Mouse (Mus musculus): ENCODE measurements around the gene Megf9.
A peak's percentile ranks its signal among the peaks of the same experiment; 100 is the strongest.

Gene Megf9

DNA sequence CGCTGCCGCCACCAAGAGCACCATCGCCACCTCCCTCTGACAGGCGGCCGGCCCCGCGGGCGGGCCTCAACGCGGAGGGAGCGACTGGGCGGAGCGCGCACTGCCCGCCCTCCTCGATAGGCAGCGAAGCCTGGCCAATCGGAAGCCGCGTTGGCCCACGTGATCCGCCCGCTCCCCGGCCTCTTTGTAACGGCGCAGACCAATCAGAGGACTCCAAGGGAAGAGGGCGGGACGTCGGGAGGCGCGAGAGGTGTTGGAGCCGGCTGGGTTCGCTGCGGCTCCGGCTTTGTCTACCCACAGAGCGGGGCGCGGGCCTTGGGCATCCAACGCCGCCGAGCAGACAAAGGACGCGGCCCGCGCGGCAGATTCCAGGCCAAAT, at the start of gene Megf9:
Gene Megf9 (minus strand): TSS at position 105 of the 379 bp plus-strand sequence.
- DNase-seq, result peak; percentile 98

DNA sequence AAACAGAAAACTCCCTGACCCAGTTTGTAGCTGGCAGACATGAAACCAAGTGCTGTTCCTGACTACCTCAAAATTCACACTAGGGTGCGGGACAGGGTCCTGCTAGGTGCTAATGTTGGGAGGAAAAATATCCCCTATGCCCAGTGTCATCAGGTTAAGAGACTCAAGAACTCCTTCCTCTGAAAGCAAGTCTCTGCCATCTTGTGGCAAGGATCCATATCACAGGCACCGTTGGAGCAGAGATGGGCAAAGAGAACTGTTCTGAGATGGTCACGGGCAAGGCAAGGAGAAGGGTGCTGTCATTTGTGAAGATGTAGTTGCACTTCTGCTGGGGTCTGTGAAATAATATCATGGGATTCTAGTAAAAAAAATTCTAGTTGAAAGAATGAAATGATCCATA, 44.9 kb upstream of the Megf9 start:
- DNase-seq, result peak; percentile 5

DNA sequence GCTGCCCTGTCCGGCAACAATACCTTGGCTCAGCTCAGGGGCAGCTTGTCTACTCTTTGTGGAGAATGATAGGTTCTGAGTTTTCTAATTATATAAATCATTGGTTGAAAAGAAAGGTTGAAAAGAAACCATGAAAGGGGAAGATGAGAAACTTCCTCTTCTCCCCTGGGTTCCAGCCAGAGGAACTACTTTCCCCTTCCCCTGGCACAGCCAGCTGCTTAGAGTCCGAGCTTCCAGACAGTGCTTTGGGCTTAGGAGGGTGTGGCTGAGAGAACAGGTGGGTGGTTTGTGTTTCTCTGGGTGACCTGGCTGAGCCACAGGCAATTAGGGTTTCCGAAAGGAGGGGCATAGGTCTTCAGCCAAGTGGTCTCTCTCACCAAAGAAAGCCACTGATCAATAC, 43.5 kb upstream of the Megf9 start:
- no peak for DNase-seq

DNA sequence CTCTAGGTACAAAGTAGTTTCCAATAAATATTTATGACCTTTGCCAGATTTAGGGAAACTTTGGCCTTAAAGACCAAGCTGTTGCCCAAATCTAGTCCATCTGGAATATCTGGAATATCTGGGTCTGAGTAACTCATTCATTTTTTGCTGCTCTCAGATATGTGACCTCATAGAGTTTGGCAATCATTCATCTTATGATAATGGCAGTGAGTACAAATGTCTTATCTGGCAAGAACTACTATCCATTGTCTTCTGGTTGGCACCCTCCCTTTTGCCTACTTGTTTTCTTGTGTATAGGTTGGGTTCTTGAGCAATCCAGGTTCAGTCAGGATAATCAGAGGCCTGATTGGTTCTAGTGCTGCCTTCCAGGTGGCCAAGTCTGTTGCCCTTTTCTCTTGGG, 41.3 kb upstream of the Megf9 start:
- DNase-seq, result no peak

DNA sequence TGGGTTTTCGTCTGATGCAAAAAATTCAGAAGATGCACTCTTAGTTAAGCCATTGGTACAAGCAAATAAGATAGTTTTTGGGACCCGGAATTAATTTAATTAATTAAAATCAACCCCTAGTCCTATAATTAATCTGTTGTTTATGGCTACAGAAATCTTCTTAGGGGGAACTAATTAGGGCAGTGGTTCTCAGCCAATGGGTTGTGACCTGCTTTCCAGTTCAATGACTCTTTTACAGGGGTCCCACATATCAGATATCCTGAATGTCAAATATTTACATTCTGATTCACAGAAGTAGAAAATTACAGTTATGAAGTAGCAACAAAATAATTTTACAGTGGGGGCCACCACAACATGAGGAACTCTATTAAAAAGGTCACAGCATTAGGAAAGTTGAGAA, 39.1 kb upstream of the Megf9 start:
- DNase-seq, result no peak

DNA sequence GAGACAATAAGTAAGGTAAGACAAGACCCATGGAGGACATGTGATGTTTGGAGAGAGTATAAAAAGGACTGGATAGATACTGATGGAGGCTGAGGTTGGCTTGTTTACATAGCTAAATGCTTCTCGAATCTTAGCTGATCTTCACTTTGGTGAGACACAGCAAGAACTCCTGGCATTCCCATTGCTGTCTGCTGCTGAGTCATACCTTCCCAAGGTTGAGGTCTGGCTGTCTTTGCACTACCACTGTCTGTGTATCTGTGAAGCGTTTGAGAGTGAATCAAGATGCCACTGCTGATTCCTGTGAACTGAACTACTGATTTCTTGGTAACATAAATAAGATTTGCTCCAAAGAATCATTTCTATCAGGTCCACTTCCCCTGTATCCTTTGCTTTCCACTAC, 19.1 kb upstream of the Megf9 start:
- no peak for DNase-seq

DNA sequence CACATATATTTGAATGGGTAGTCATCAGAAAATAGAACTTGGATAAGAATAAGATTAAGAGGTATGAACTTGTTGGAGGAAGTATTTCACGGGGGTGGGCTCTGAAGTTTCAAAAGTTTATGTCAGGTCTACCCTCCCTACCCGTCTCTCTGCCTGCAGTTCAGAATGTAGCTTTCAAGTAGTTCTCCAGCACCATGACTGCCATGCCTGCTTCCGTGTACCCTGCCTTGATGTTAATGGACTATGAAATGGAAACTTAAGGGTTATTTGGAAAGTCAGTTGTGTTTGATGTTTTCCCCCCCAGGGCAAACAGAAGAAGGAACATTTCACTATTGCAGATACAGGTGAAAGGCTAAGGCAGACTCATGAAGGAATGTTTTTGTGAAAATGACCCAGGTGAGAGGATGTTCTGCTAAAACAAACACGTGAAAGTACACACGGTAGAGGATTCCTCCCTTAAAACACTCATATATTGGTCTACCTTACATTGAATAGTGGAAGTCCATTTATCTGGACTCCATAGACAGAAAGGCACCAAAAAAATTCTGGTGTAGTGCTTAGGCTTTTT, 18.5 kb upstream of the Megf9 start:
- DNase-seq, result no peak

DNA sequence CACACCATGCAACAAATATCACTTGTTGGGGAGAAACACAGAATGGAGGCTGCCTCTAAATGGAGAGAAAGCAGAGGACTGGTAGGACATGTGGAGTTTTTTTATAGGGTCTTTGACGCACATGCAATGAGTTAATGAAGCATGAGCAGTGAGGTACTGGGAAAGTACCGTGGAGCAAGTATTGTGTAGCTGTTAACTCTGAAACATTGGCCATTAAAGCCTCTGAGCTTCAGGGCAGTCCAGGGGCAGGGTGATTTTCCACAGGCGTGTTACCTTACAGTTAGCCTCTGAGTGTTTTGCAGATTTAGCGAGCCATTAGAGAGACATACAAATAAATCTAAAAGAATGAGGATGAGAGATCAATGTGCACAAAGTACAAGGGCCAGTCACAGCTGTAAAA, 17.3 kb upstream of the Megf9 start:
- DNase-seq, result no peak

DNA sequence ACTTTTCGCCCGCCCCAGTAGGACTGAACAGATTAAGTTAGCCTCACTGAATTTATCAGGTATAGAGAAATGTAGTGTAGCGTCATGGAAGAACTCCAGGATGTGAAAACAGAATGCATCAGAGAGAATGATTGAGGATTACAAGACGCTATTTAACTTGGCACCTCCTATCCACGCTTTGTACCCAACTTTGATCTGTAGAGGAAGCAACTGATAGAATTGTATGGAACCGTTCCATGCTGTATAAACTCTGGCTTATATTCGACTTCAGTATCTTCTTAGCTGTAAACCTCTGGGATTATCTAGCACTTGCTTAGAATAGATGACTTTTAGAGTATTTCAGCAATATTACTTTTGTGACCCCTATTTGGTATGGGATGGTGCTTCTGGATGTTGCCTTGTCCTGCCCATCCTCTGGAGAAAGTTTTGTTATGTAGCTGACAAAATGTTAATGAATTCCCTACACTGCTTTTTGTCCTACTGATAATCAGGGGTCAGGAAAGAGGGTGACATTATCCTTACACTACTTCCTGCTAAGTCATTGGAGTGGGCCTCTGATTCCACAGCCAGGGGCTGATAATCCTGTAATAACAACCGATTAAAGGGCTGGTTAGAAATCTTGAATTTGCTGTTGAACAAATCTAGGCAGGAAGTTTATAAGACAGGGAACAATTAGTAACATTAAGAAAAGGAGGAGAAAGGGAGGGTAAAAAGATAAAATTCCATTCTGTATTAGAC, 12.8 kb upstream of the Megf9 start:
- DNase-seq, result no peak

DNA sequence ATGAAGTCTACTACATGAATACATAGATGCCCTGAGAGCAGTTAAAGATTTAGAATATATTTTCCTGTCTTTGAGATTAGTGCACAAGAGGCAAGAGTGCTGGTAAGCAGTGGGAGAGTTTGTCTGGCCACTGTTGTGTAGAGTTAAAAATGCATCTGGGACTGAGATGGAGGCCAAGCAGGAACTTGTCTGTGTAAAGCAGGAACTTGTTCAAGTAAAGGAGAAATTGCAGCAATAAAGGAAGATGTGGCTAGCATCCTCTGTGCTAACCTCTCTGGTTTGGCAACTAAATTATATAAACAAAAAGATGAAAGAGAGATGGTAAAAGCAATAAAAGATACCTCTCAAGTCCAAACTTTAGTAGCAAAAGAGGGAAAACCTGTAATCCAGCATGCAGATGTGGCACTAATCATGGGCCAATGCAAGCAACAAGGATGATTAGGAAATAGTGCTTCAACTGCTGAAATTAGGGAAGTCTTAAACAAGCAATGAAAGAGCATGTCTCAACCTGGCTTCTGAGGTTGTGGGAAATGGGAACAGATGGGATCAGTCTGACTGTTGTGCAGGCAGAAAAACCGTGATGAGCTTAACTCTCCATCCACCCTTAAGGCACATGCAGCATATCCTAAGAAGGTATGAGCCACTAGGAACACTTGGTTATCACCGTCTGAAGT, 11.2 kb upstream of the Megf9 start:
- DNase-seq, result no peak

DNA sequence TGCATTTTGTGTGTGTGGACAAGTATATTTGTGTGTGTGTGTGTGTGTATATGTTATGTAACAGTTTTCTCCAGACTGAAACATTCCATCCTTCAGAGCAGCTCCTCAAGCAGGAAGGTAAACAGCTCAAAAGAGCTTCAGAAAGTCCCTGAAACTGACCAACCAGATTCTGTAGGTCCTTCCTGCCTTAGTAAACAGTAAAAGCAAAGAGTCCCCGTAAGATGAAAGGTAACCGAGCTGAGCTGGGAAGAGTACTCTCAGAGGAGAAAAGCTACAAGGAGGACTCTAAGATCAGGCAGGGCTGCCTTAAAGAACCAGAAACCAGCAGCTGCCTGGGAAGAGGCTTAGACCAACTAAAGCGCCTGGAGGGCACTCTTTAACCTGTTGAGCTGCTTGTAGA, 9.6 kb upstream of the Megf9 start:
- DNase-seq, result no peak

DNA sequence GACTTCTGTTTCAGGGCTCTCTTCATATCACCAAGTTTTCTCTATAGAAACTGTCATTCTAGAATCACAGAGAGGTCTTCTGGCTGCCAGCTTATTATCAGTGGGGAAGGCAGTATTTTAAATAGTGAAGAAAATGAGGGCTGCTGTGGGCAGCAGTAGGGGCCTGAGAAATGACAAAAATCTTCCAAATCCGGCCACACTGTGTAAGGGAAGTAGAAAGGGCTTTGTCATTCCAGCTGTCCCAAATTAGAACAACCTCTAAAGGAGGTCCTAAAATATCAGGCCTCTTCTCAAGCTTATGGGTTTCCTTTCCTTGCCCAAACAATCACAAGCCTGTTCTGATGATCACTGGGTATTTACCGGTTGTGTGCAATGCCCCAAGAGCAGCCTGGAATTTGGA, 7.6 kb upstream of the Megf9 start:
- no peak for DNase-seq

DNA sequence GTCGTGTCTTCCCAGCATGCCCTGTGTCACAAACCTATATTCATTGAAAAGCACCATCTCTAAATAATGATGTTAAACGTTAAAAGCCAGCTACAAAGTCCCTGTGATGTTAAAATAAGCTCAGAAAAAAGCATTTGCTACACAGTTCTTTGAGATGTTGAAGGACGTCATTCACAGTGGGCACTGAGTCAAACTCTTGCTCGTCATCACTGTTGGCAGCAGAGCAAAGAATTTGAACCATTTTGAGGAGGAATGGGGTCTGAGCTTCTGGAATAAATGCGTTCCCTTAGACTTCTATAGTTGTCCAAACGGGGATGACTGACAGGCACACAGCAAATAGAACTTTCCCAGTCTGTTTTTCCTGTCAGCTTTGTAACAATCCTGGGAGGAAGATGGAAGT, 5.9 kb upstream of the Megf9 start:
- no peak for DNase-seq

DNA sequence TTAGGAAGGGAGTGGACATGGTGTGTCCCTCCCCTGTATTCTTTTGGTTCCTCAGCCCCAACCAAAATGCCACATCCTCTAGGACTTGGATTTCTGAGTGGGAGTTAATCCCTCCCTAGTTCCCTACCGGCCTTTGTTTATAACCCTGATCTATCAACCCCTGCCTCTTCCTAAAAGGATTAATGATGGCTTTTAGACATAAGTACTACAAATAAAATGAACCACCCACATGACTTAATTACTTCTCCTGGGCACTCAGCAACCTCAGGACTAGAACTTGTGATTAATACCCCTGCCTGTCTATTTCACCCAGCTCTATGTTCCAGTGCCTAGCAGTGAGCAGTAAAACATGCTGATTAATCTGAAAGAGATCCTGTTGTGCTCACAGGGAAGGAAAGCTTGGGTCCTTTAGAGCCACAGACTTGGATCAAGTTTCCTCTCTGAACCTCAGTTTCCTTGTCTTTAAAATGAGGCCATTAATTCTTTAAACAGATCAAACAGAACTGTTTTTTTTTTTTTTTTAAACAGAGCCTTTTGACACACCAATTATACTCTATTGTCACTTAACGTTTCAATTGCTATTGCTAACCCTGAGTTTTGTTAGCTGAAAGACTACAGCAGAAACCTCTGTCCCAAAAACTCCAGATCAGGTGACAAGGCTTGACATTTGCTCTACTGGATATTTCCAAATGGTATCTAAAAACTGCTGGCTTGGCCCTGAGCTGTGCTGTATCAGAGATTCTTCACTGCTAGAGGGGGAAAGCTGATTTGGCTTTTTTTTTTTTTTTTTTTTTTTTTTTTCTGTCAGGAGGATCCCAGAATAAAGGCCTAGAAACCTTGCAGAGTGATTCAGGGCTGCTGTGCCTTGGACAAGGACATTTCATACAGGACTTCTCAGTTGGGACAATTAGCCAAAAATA, 2.1 kb upstream of the Megf9 start:
- no peak for DNase-seq

DNA sequence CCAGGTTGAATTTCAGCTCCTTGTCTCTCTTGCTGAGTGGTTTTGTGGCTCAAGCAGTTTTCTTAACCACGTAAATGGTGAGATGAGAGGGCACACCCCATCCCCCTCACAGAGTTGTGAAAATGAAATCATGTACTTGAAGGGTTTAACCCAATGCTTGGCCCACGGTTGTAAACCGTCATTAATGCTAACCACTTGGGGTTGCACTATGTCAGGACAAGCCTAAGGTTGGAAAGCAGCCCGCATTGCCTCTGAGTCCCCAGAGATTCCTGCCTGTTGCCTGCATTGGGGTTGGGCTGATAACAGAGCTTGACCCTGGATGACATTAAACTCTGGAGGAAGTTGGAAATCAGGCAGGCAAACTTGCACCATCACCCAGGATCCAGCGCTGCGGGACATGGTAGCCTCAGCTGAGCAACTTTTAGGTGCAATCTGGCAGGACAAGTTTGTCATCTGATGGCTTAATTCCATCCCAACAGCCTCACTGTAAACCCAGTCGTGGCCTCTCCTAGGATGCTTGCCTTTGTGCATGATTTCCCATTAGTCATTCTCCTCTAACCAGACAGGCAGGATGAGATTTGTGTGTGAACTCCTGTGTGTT, 1.0 kb upstream of the Megf9 start:
- peak; percentile 40 for DNase-seq

DNA sequence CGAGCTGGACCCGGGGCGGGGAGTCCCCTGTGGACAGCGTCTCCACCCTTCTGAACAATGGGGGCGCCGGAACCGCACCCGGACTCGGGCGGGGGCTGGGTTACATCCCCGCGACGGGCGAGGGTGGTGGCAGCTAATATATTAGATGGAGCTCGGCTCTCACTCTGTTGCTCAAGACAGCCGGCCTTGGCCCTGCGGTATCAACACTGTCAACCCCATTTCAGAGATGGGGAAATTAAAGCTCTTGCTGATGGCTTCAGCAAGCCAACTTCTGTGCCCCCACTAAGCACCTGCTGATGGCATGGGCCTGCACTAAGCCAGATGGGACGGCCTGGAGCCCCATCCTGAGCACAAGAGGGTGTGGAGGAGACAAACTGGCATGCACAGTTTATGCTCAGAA, 494 bp upstream of the Megf9 start:
- peak; percentile 5 for DNase-seq

DNA sequence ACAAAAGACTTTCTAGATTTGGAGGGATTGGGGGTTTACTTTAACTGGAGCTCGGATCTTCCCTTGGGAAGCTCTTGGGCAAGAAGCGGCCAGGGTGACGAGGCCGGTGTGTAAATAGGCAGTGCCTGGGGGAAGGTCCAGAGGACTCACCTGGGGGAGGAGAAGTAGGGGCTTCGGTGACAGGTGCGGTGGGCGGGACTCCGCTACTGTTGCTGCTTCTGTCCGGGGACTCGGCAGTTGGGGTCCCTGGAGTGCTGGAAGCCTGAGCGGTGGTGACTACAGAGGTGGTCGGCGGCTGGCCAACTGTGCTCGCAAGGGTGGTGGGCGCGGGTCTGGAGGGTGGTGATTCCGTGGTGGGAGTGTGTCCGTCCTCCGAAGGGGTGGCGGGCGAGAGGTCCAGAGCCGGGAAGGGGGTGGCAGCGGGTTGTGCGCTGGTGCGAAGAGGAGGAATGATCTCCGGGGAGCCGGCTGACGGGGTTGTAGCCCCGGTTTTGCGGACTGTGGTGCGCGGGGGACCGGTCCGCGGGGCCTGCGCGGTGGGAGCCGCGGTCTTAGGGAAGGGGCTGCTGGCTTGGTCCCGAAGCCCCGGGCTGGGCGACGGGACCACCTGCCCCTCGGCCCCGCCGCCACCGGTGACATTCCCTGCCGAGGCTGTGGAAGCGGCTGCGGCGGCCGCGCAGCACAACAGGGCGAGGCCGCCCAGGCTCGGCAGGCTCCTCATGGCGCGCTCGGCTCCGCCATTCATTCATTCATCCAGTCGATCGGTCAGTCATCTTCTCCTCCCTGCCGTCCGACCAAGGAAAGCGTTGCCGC, 511 bp downstream of the Megf9 start:
- DNase-seq, result peak; percentile 36

DNA sequence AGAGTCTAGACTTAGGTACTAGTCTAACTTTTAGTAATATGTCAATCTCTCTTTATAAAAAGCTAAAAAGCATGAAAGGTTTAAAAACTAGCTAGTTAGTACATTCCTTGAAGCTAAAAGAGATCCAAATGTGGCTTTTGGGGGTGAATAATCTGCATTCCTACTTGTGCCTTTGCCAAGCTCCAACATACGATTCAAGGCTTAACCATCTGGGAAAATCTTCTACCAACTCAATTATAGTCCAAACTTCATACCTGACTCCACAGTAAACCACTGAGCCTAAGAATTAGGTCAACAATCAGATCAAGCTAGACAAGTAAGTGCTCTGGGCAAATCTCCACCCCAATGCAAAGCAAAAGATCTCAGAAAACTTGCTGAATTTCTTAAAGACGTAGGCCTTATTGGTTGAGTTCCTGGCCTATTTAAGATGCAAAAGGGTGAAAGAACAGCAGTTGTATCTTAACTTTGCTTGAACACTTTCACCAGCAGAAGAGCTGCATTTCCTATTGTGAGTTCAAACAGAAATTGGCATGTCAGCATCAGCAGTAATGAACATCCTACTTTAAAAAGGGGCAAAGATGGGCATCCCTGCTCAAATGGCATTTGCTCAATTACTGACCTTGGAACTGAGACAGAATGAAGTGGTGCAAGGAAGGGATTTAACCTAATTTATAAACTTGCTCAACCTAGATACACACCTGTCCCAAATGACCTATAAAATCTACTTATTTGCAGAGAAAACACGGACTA, 1.6 kb downstream of the Megf9 start:
- no peak for DNase-seq

DNA sequence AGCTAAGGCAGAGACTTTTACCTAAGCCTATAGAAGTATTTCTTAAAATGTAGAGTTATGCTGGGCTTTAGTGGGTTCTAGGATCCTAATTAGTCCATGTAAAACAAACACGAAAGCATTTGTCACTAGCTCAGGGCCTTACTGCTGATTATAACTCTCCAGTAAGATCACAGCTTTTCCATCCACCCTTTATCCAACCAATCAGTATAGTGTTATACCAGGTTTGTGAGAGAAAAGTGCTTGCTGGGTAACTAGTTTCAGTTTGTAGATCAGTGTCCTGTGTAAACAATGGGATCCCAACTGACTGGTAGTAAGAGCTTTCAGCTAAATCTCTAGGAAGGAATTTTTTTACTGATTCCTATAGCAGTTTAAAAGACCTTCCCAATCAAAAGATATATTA, 3.8 kb downstream of the Megf9 start:
- DNase-seq, result no peak

DNA sequence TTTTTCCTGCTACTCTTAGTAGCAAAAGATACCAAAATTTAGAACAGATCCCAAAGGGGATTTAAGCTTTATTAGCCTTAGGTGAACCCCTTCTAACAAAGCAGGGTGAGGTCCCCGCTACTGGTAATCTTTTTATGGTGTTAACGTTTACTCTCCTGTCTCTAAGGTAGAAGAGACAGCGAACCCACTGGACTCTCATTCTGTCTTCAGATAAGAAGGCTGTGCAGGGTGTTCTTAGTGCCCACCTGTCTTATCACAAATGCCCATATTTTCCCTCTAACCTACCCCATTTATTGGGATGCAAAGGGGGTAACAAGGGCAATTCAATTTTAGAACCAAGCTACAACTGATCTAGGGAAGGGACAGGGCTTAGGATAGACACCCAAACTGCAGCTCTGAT, 6.2 kb downstream of the Megf9 start:
- DNase-seq, result no peak

DNA sequence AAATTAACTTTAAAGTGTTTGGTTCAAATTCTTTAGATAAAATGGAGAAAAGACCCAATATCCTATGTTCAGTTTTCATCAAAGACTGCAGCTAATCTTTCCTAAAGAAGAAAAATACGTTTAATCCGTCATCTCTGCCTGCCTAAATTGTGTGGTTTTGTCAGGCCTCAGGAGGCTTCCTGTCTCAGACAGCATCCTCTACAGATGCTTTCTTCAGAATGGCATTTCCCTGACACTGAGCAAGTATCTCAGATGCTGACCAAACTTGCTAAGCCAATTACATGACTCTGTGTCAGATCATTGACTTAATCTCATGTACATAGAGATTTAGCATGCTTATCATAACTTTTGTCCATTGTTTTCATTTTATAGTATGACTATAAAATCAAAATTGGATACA, 11.4 kb downstream of the Megf9 start:
- DNase-seq, result no peak

Measured in kidney, adult 11 months (tissue).